Mouse (Mus musculus) midbrain, embryonic 15.5 days (tissue): ENCODE measurements around the gene Zfp566. TPM values are rescaled to one million over a fixed set of nuclear protein-coding genes. Genes with fewer than 3 reads are reported as not detected.
A peak's percentile ranks its signal among the peaks of the same experiment; 100 is the strongest.

Experiments used
- ATAC-seq: fragments of 200-750 bp; cut with Nextera tagmentation; replicated peaks from 2 replicates; pipeline ENCODE4 v1.8.0; 2017; ENCODE audit warnings: moderate TSS enrichment
- H3K27ac ChIP-seq: fragments of 300-500 bp; sonication (generic); 2 replicates; pipeline ENCODE4 v1.5.1; 2015; ENCODE audit warnings: mild to moderate bottlenecking, inconsistent platforms
- H3K27me3 ChIP-seq: fragments of 300-500 bp; sonication (generic); replicated peaks from 2 replicates; pipeline ENCODE4 v1.6.1; 2015; ENCODE audit warnings: inconsistent platforms
- H3K36me3 ChIP-seq: fragments of 300-500 bp; sonication (generic); replicated peaks from 2 replicates; pipeline ENCODE4 v1.6.1; 2015; ENCODE audit warnings: inconsistent platforms
- H3K4me1 ChIP-seq: fragments of 300-500 bp; sonication (generic); 2 replicates; pipeline ENCODE4 v1.6.1; 2015; ENCODE audit warnings: inconsistent platforms
- H3K4me2 ChIP-seq: fragments of 300-500 bp; sonication (generic); 2 replicates; pipeline ENCODE4 v1.6.1; 2015; ENCODE audit warnings: inconsistent platforms, mild to moderate bottlenecking, moderate library complexity
- H3K4me3 ChIP-seq: fragments of 300-500 bp; sonication (generic); 2 replicates; pipeline ENCODE4 v1.5.1; 2015; ENCODE audit warnings: mild to moderate bottlenecking, inconsistent platforms
- H3K9ac ChIP-seq: fragments of 300-500 bp; sonication (generic); 2 replicates; pipeline ENCODE4 v1.6.1; 2015; ENCODE audit warnings: mild to moderate bottlenecking, inconsistent platforms
- H3K9me3 ChIP-seq: fragments of 300-500 bp; sonication (generic); 2 replicates; pipeline ENCODE4 v1.6.1; 2016; ENCODE audit warnings: inconsistent platforms
- WGBS: fragments of 180-500 bp; shearing (Covaris S2); methylation state at CpG from one replicate; pipeline ENCODE4 v1.1.7; 2015; ENCODE audit warnings: mixed read lengths; 5-methylcytosine and 5-hydroxymethylcytosine counted together
- polyA plus RNA-seq: library from polyadenylated mRNA; unstranded; fragments of >200 nt; fragmentation: Nextera tagmentation; extraction: Ambion mirVana; gene quantifications from 2 replicates; pipeline ENCODE4 v1.2.1, GENCODE M21; 2015

Zfp566 gene
- polyA plus RNA-seq, 1 experiment from 2014 or later = 19.8 TPM

- ATAC-seq = no peak
- no peaks in the 10 kb centered on the region for H3K9me3 ChIP-seq
- peak overlapping the region; percentile 55 for H3K4me2 ChIP-seq
- H3K27ac ChIP-seq = peak overlapping the region; percentile 98
- H3K27me3 ChIP-seq = no peaks in the 10 kb centered on the region
- peak overlapping the region; percentile 92; the same call in 1 of the 2 replicates for H3K9ac ChIP-seq
- peak overlapping the region; percentile 76 for H3K4me3 ChIP-seq
- H3K36me3 ChIP-seq = peaks cover 6% of the 10 kb centered on the region; the same call in 1 of the 2 replicates
- peaks cover 40% of the 10 kb centered on the region for H3K4me1 ChIP-seq
- 76% methylated on average over 6 of the region's 6 CpGs for WGBS
These were observed 3.6 kb upstream of the Zfp566 start for GRCm38 (mm10) chr7:30093918-30094415.

- no peaks in the 10 kb centered on the region for H3K27me3 ChIP-seq
- 82% methylated on average over 9 of the region's 9 CpGs for WGBS
These were observed 2.3 kb upstream of the Zfp566 start for GRCm38 (mm10) chr7:30092666-30093065.

DNA sequence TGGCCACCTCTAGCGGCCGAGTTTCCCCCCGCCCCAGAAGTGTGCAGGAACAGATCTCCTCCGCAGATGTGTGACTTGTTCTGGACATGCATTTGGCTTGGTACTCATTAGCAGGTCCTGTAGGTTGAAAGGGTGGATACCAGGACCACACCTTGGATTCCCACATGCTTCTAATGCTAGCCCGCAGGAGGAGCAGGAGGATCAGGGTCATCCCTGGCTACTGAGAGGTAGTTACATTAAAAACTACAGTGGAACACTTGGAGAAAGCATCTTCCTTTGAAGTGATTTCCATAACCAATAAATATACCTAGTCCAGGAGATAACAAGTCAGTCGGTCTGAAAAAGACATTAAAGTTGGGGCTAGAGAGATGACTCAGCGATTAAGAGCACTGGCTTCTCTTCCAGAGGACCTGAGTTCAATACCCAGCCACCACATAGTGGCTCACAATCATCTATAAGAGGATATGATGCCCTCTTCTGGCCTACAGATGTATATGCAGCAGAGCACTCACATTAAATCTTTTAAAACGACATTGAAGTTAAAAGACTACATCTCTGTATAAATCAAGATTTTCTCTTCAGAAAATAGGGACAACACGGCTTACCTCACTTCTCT is 751 bp upstream of the Zfp566 start:
- H3K9ac ChIP-seq = peak overlapping the region; percentile 65
- ATAC-seq = peak; percentile 9; the same call in 1 of the 2 replicates
- H3K36me3 ChIP-seq = no peaks in the 10 kb centered on the region; the same call in 1 of the 2 replicates
- H3K27me3 ChIP-seq = no peaks in the 10 kb centered on the region
- peak overlapping the region; percentile 76 for H3K4me3 ChIP-seq
- H3K4me2 ChIP-seq = peak overlapping the region; percentile 92
- peak overlapping the region; percentile 90 for H3K27ac ChIP-seq
- WGBS = 7% methylated on average over 9 of the region's 9 CpGs
- no peaks in the 10 kb centered on the region for H3K9me3 ChIP-seq
- peaks cover 41% of the 10 kb centered on the region for H3K4me1 ChIP-seq

More at GRCm38 (mm10) chr7:30092666-30093065, 2.3 kb upstream of the Zfp566 start:
- no peak for ATAC-seq
- H3K4me2 ChIP-seq = no peak overlapping the region
- no peaks in the 10 kb centered on the region for H3K9me3 ChIP-seq
- no peak overlapping the region for H3K9ac ChIP-seq
- H3K4me1 ChIP-seq = peaks cover 49% of the 10 kb centered on the region
- no peaks in the 10 kb centered on the region for H3K36me3 ChIP-seq
- H3K4me3 ChIP-seq = no peak overlapping the region
- no peak overlapping the region for H3K27ac ChIP-seq

DNA sequence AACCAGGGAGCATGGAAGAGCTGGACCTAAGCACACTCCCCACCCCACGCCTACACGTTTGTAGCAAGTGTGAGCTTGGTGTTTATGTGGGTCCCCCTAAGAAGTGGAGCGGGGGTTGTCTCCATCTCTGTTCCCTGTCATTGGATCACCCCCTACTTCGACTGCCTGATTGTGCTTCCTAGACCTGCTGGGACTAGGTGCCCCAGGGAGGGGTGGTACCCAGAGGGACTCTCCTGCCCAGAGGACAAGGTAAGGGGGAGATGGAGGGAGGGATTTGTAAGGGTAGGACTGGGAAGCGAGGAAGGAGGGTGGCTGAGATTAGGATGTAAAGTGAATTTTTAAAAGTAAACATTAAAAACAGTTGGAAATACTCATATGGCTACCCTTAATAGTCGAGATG is 922 bp downstream of the Zfp566 start:
- ATAC-seq = no peak
- Histone ChIP-seq H3K27me3 (no peaks in the 10 kb centered on the region), H3K36me3 (peaks cover 7% of the 10 kb centered on the region), H3K27ac (no peak overlapping the region), H3K4me2 (peak overlapping the region; percentile 92), H3K9ac (peak overlapping the region; percentile 65), H3K9me3 (no peaks in the 10 kb centered on the region), H3K4me3 (peak overlapping the region; percentile 76), H3K4me1 (peaks cover 36% of the 10 kb centered on the region)
- WGBS = 19% methylated on average over 6 of the region's 6 CpGs

GRCm38 (mm10) chr7:30086524-30086923 is 3.8 kb downstream of the Zfp566 start:
- Histone ChIP-seq H3K4me1 (peaks cover 30% of the 10 kb centered on the region), H3K9ac (no peak overlapping the region), H3K4me3 (no peak overlapping the region), H3K27ac (no peak overlapping the region), H3K36me3 (peaks cover 7% of the 10 kb centered on the region), H3K9me3 (no peaks in the 10 kb centered on the region), H3K4me2 (no peak overlapping the region), H3K27me3 (no peaks in the 10 kb centered on the region)
- WGBS = 93% methylated on average over 9 of the region's 9 CpGs
- no peak for ATAC-seq

DNA sequence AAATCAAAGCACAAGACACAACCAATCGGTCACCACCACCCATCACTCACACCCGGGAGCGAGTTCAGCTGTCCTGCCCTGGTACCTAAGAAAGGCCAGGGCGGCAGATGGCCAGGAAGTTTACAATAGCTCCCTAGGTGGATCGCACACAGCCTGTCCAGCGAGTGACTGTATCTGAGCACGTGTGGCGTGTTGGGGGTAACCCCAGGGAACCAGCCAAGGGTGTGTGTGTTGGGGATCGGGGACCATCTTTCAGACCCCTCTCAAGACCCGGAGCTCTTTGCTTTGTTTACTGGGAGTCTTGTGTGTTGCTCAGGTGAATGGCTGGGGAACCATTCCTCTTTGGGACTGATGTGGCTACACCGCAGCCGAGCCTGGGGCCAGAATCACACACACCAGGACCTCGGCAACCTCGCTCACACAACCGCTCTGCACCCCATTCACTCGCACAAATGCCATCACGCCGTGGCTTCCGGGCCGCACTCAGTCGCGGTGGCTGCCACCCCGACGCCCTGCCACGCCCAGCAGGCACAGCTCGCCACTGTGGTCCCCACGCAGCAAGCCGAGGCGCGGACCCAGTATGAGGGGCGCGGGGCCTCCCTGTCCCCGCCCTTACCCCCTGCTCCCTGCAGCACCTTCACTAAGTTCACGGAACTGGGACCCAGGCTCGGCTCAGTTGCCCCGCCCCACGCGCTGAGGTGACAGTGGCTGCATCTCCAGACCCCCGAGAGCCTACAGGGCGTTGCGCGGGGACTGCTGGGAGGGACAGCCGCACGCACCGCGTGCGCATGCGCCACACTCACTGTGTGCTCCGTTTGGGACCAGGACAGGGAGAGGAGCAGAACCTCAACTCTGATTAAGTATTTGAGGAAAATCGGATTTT is 17.9 kb downstream of the Zfp566 start, which contains the start of gene Zfp82:
TSS of gene Zfp82 (minus strand) at position 755 of the 883 bp plus-strand sequence.
- Histone ChIP-seq H3K9me3 (no peaks in the 10 kb centered on the region), H3K36me3 (peaks cover 10% of the 10 kb centered on the region; the same call in 1 of the 2 replicates), H3K27me3 (no peaks in the 10 kb centered on the region), H3K4me3 (peak within 1 kb of the TSS; percentile 98), H3K4me1 (peaks cover 12% of the 10 kb centered on the region), H3K27ac (peak within 1 kb of the TSS; percentile 92), H3K9ac (peak within 1 kb of the TSS; percentile 96), H3K4me2 (peak within 1 kb of the TSS; percentile 97)
- WGBS = under 1% methylated on average over 47 of the region's 50 CpGs
- peak; percentile 95 for ATAC-seq

- H3K9me3 ChIP-seq = no peaks in the 10 kb centered on the region
- peaks cover 50% of the 10 kb centered on the region for H3K36me3 ChIP-seq
- no peak overlapping the region for H3K4me2 ChIP-seq
- H3K9ac ChIP-seq = no peak overlapping the region
- no peaks in the 10 kb centered on the region for H3K27me3 ChIP-seq
- H3K4me3 ChIP-seq = no peak overlapping the region
- ATAC-seq = no peak; the same call in 1 of the 2 replicates
- no peaks in the 10 kb centered on the region for H3K4me1 ChIP-seq
- no peak overlapping the region for H3K27ac ChIP-seq
- WGBS = 74% methylated on average over 5 of the region's 5 CpGs
These were observed 25.7 kb downstream of the Zfp566 start for GRCm38 (mm10) chr7:30064622-30065021.

GRCm38 (mm10) chr7:30062478-30062877 is 27.8 kb downstream of the Zfp566 start:
- Histone ChIP-seq H3K27me3 (no peaks in the 10 kb centered on the region), H3K4me3 (no peak overlapping the region), H3K36me3 (peaks cover 45% of the 10 kb centered on the region), H3K9me3 (no peaks in the 10 kb centered on the region), H3K27ac (no peak overlapping the region), H3K4me1 (no peaks in the 10 kb centered on the region), H3K4me2 (no peak overlapping the region), H3K9ac (no peak overlapping the region)
- no peak for ATAC-seq
- 88% methylated on average over 5 of the region's 5 CpGs for WGBS

GRCm38 (mm10) chr7:30060341-30060740 is 30.0 kb downstream of the Zfp566 start:
- Histone ChIP-seq H3K36me3 (peaks cover 53% of the 10 kb centered on the region), H3K4me2 (no peak overlapping the region), H3K4me3 (no peak overlapping the region), H3K9me3 (no peaks in the 10 kb centered on the region), H3K4me1 (no peaks in the 10 kb centered on the region), H3K9ac (no peak overlapping the region), H3K27ac (no peak overlapping the region), H3K27me3 (no peaks in the 10 kb centered on the region)
- no peak for ATAC-seq
- WGBS = 52% methylated on average over 6 of the region's 6 CpGs

GRCm38 (mm10) chr7:30053591-30053990 is 36.7 kb downstream of the Zfp566 start:
- no peak overlapping the region for H3K9ac ChIP-seq
- no peak for ATAC-seq
- 10% methylated on average over 3 of the region's 3 CpGs for WGBS
- H3K4me1 ChIP-seq = peaks cover 13% of the 10 kb centered on the region
- peaks cover 23% of the 10 kb centered on the region for H3K36me3 ChIP-seq
- no peaks in the 10 kb centered on the region for H3K27me3 ChIP-seq
- H3K4me3 ChIP-seq = no peak overlapping the region
- no peak overlapping the region for H3K4me2 ChIP-seq
- H3K27ac ChIP-seq = no peak overlapping the region
- no peaks in the 10 kb centered on the region for H3K9me3 ChIP-seq

DNA sequence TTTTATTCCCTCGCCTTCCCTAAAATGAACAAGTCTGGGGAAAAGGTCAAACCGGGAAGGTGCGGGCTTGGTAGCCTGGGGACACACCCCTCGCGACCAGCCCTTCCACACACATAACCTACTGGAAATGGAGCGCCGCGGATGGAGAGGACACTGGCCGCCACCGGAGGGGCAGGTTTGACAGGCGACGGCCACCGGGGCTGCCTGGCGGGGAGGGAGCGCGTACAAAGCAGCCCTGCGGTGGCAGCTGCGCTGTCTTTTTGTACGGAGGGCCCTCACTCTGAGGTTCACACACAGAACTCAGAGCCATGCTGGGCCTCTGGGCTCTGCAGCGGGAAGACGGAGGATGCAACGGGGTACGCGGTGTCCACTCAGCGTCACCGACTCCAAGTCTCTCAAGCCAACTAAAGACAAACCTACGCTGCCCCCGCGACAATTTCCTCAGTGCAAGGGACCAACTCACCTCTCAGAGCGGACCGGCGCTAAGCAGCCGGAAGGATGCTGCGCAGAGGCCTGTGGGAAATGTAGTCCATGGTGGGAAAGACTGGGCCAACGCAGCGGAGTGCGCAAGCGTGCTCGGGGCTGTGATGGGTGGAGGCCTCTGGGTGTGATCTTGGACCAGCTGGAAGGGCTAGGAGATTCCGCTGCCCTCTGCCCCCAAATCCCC is 39.3 kb downstream of the Zfp566 start, which contains the start of gene Zfp14:
TSS of gene Zfp14 (minus strand) at position 499 of the 667 bp plus-strand sequence.
- Histone ChIP-seq H3K27me3 (no peaks in the 10 kb centered on the region), H3K36me3 (peaks cover 9% of the 10 kb centered on the region), H3K4me2 (peak within 1 kb of the TSS; percentile 63), H3K27ac (peak within 1 kb of the TSS; percentile 92), H3K4me1 (peaks cover 13% of the 10 kb centered on the region), H3K4me3 (peak within 1 kb of the TSS; percentile 73), H3K9me3 (no peaks in the 10 kb centered on the region), H3K9ac (peak within 1 kb of the TSS; percentile 87)
- WGBS = under 1% methylated on average over 40 of the region's 40 CpGs
- ATAC-seq = peak; percentile 99

DNA sequence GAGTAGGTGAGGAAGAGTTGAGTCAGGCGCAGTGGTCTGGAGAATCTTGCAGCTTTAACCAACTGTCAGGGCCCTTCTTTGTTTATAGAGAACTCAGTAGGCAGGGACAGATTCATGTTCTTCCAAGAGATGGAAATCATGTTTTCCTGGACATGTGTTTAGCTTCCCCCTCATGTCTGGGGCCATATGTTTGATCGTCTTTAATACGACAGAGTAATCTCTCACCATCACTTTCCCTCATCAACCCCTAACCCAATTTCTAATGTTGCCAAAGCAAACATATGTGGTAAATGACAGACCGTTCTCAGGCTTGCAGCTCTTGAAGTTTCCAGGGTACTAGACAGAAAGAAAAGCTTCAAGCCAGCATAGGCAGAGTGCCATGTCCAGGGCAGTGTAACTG is 42.2 kb downstream of the Zfp566 start:
- Histone ChIP-seq H3K27me3 (no peaks in the 10 kb centered on the region), H3K9me3 (no peaks in the 10 kb centered on the region), H3K4me2 (no peak overlapping the region), H3K36me3 (no peaks in the 10 kb centered on the region), H3K4me1 (peaks cover 13% of the 10 kb centered on the region), H3K9ac (no peak overlapping the region), H3K4me3 (no peak overlapping the region), H3K27ac (no peak overlapping the region)
- 92% methylated on average over 4 of the region's 4 CpGs for WGBS
- ATAC-seq = no peak
